Mouse (Mus musculus) small intestine, adult 2 months (tissue): ENCODE data around the gene Nav2. TPM values are rescaled to one million over a fixed set of nuclear protein-coding genes. Genes with fewer than 3 reads are reported as not detected.

Experiments used
- H3K27ac ChIP-seq: fragments of 200-500 bp; 2 replicates; pipeline ENCODE4 v1.5.1; 2012; ENCODE audit warnings: low read depth, low read length, control low read depth, inconsistent platforms; ENCODE audit not compliant: insufficient read depth
- H3K27me3 ChIP-seq: fragments of 200-500 bp; 2 replicates; pipeline ENCODE4 v1.6.1; 2012; ENCODE audit warnings: mild to moderate bottlenecking, moderate library complexity, low read length, inconsistent platforms; ENCODE audit not compliant: control insufficient read depth, insufficient read depth
- H3K36me3 ChIP-seq: fragments of 200-500 bp; 2 replicates; pipeline ENCODE4 v1.6.1; 2012; ENCODE audit warnings: mild to moderate bottlenecking, low read length, control low read depth, inconsistent platforms; ENCODE audit not compliant: control insufficient read depth, insufficient read depth
- H3K4me1 ChIP-seq: fragments of 200-500 bp; 2 replicates; pipeline ENCODE4 v1.6.1; 2012; ENCODE audit warnings: low read length, inconsistent platforms, mixed read lengths; ENCODE audit not compliant: control insufficient read depth, insufficient read depth, insufficient read length
- H3K4me3 ChIP-seq: fragments of 200-500 bp; 2 replicates; pipeline ENCODE4 v1.5.1; 2012; ENCODE audit warnings: low read depth, mild to moderate bottlenecking, control low read depth, inconsistent platforms, low read length, moderate library complexity
- CTCF ChIP-seq: fragments of 200-500 bp; IDR thresholded peaks from 2 replicates; pipeline ENCODE4 v1.5.1; 2012; ENCODE audit warnings: low read depth, mild to moderate bottlenecking, control low read depth, inconsistent platforms, low read length, moderate library complexity, mixed read lengths; ENCODE audit not compliant: insufficient replicate concordance, insufficient read length; ENCODE audit errors: extremely low read depth
- POLR2A ChIP-seq: fragments of 200-500 bp; IDR thresholded peaks from 2 replicates; pipeline ENCODE4 v1.6.1; 2012; ENCODE audit warnings: low read depth, mild to moderate bottlenecking, control low read depth, inconsistent platforms, low read length, moderate library complexity
- WGBS: fragments of 180-500 bp; shearing (Covaris S2); methylation state at CpG from one replicate; pipeline ENCODE4 v1.1.7; 2018; 5-methylcytosine and 5-hydroxymethylcytosine counted together
- polyA plus RNA-seq: library from polyadenylated mRNA; depleted of rRNA; stranded (reverse); fragments of >200 nt; gene quantifications from 2 replicates; pipeline ENCODE4 v1.2.3, GENCODE M21; 2012

Gene Nav2
- polyA plus RNA-seq, 1 experiment, result 8.5 TPM

GRCm38 (mm10) chr7:49411803-49412202 lies 503.3 kb downstream of the Nav2 start:
- Histone ChIP-seq H3K36me3 (no peaks in the 10 kb centered on the region), H3K27ac (no peak overlapping the region), H3K4me1 (0 out of 2 replicates have a peak, but pooled peaks cover 2% of the 10 kb centered on the region), H3K4me3 (no peak overlapping the region), H3K27me3 (no peaks in the 10 kb centered on the region)
- no peak for TF ChIP-seq CTCF
- no peak for TF ChIP-seq POLR2A
- WGBS, result 91% methylated on average over 9 of the region's 9 CpGs

GRCm38 (mm10) chr7:49415131-49415530 lies 506.6 kb downstream of the Nav2 start:
- no peak overlapping the region for H3K4me3 ChIP-seq
- H3K27me3 ChIP-seq, result no peaks in the 10 kb centered on the region
- TF ChIP-seq CTCF, result no peak
- no peak for TF ChIP-seq POLR2A
- WGBS, result 88% methylated on average over 7 of the region's 7 CpGs
- no peaks in the 10 kb centered on the region for H3K4me1 ChIP-seq
- no peaks in the 10 kb centered on the region for H3K36me3 ChIP-seq
- no peak overlapping the region for H3K27ac ChIP-seq

GRCm38 (mm10) chr7:49415716-49416115 lies 507.2 kb downstream of the Nav2 start:
- no peaks in the 10 kb centered on the region for H3K27me3 ChIP-seq
- H3K4me3 ChIP-seq, result no peak overlapping the region
- no peak overlapping the region for H3K27ac ChIP-seq
- no peaks in the 10 kb centered on the region for H3K36me3 ChIP-seq
- 87% methylated on average over 12 of the region's 12 CpGs for WGBS
- H3K4me1 ChIP-seq, result no peaks in the 10 kb centered on the region
- TF ChIP-seq POLR2A (no peak), CTCF (no peak)

GRCm38 (mm10) chr7:49418841-49419240 lies 510.3 kb downstream of the Nav2 start:
- peaks cover 3% of the 10 kb centered on the region; the same call in 1 of the 2 replicates for H3K4me1 ChIP-seq
- H3K36me3 ChIP-seq, result peaks cover 2% of the 10 kb centered on the region; the same call in 1 of the 2 replicates
- H3K27me3 ChIP-seq, result no peaks in the 10 kb centered on the region
- no peak overlapping the region for H3K4me3 ChIP-seq
- 92% methylated on average over 13 of the region's 13 CpGs for WGBS
- TF ChIP-seq POLR2A (no peak), CTCF (no peak)
- no peak overlapping the region for H3K27ac ChIP-seq

DNA sequence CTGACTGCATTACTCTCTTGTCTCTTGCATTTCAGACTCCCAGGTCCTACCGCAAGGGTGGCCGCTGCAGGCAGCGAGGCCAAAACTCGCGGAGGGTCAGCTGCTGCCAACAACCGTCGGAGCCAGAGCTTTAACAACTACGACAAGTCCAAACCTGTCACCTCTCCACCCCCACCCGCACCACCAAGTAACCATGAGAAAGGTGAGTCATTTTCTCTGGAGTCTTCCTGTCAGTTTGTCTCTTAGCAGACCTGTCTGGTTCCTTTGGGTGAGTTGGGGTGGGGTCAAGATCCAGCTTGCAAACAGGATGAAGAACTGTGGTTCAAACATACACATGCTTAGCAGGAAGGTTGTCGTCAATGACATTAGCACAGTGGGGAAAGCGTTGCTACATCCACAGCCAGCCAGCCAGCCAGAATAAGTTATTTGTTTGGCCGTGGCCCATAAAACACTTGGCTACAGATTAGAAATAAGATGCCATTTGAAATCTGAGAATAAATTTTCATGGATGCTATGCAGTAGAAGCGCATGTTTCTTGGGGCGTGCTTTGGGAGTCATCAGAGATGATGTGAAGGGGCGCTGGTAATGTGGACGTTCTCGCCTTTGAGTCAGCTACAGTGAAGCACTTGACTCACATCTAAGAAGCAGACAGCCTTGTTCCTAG lies 511.8 kb downstream of the Nav2 start:
- Histone ChIP-seq H3K36me3 (peaks cover 2% of the 10 kb centered on the region; the same call in 1 of the 2 replicates), H3K4me3 (no peak overlapping the region), H3K27me3 (no peaks in the 10 kb centered on the region), H3K27ac (no peak overlapping the region), H3K4me1 (peaks cover 3% of the 10 kb centered on the region; the same call in 1 of the 2 replicates)
- TF ChIP-seq POLR2A (no peak), CTCF (no peak)
- 89% methylated on average over 17 of the region's 17 CpGs for WGBS

DNA sequence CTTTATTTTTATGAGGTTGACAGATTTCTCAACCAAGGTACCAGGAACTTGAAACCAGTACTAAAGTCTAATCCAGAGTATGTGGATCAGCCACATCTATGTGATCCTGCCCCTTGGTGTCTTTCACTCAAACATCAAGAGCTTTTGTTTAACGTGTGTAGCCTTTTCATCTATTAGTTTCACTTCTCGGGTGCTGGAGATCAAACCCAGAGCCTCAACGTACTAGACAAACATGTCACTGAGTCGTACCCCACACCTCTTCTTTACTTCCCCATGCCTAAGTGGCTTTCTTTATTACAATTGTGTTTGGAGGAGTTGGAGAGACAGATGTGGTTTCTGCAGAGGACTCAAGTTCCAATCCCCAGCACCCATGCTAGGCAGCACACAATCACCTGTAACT lies 512.7 kb downstream of the Nav2 start:
- Histone ChIP-seq H3K27ac (no peak overlapping the region), H3K36me3 (peaks cover 2% of the 10 kb centered on the region; the same call in 1 of the 2 replicates), H3K27me3 (no peaks in the 10 kb centered on the region), H3K4me1 (peaks cover 3% of the 10 kb centered on the region; the same call in 1 of the 2 replicates), H3K4me3 (no peak overlapping the region)
- TF ChIP-seq CTCF (no peak), POLR2A (no peak)
- 52% methylated on average over 4 of the region's 4 CpGs for WGBS

DNA sequence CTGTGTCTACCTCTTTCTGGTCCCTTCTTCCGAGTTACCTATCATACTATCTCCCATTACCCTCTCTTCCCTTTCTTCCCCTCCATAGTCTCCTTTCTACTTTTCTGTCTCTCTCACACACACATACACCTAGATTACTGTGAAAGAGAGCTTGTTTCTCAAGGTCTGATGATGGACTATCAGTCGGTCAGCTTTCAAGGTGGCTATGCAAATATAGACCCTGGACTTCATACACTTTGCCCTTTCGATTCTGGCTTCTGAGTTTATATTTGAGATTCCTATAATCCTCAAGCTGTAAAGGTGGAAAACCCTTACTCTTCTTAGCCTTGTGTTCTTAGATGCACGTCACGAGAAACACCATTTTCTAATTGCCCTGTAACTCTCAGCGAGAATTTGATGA lies 515.4 kb downstream of the Nav2 start:
- Histone ChIP-seq H3K4me3 (no peak overlapping the region), H3K36me3 (peaks cover 2% of the 10 kb centered on the region; the same call in 1 of the 2 replicates), H3K27me3 (no peaks in the 10 kb centered on the region), H3K4me1 (peaks cover 3% of the 10 kb centered on the region; the same call in 1 of the 2 replicates), H3K27ac (no peak overlapping the region)
- 27% methylated on average over 6 of the region's 6 CpGs for WGBS
- no peak for TF ChIP-seq CTCF
- no peak for TF ChIP-seq POLR2A

GRCm38 (mm10) chr7:49426060-49426459 lies 517.5 kb downstream of the Nav2 start:
- 38% methylated on average over 4 of the region's 4 CpGs for WGBS
- no peak for TF ChIP-seq CTCF
- TF ChIP-seq POLR2A, result no peak

More at GRCm38 (mm10) chr7:49426060-49426459, 517.5 kb downstream of the Nav2 start:
- Histone ChIP-seq H3K4me1 (peaks cover 3% of the 10 kb centered on the region; the same call in 1 of the 2 replicates), H3K27me3 (no peaks in the 10 kb centered on the region), H3K4me3 (no peak overlapping the region), H3K36me3 (peaks cover 2% of the 10 kb centered on the region; the same call in 1 of the 2 replicates), H3K27ac (no peak overlapping the region)
